Mouse (Mus musculus) CH12.LX (cell line): ENCODE measurements around the gene Gm6993. TPM values are rescaled to one million over a fixed set of nuclear protein-coding genes. Genes with fewer than 3 reads are reported as not detected.

Experiments
- DNase-seq: peaks from one replicate; pipeline ENCODE4 v3.0.0-alpha.2; 2013; ENCODE audit errors: extremely low read depth
- H3K27ac ChIP-seq: 2 replicates; pipeline ENCODE4 v1.5.1; 2012; ENCODE audit warnings: low read depth, mild to moderate bottlenecking, control low read depth, moderate library complexity; ENCODE audit not compliant: insufficient read depth
- H3K27me3 ChIP-seq: replicated peaks from 2 replicates; pipeline ENCODE3; 2012; ENCODE audit warnings: inconsistent platforms
- H3K36me3 ChIP-seq, 2 experiments: replicated peaks in 1 of 2; 2 replicates each; pipeline versions ENCODE3 to v1.6.1; 2012; ENCODE audit warnings: inconsistent platforms in 1 of 2, low read length in 1 of 2, mild to moderate bottlenecking in 1 of 2, mixed read lengths in 1 of 2, moderate library complexity in 1 of 2; ENCODE audit not compliant: control insufficient read depth in 1 of 2, insufficient read depth in 1 of 2
- H3K4me1 ChIP-seq, 2 experiments: 2 replicates each; pipeline ENCODE4 v1.6.1; 2012; ENCODE audit warnings: inconsistent platforms in 1 of 2, moderate library complexity in 1 of 2; ENCODE audit not compliant: insufficient read depth in 2 of 2, control insufficient read depth in 1 of 2
- H3K4me2 ChIP-seq: 2 replicates; pipeline ENCODE4 v1.6.1; 2012; ENCODE audit warnings: low read depth, mild to moderate bottlenecking, control low read depth; ENCODE audit not compliant: poor library complexity, insufficient read depth, severe bottlenecking
- H3K4me3 ChIP-seq, 3 experiments: fragments of 150-350 bp in 1 of 3; sonication (generic) in 1 of 3; replicated peaks in 1 of 3; 2 replicates each; pipeline versions ENCODE3 to v1.5.1; 2011 to 2012; ENCODE audit warnings: low read depth in 2 of 3, low read length in 2 of 3, mild to moderate bottlenecking in 2 of 3, moderate library complexity in 2 of 3, control low read depth in 1 of 3, improper control_type of control experiment in 1 of 3, inconsistent platforms in 1 of 3, mixed read lengths in 1 of 3; ENCODE audit not compliant: poor library complexity in 1 of 3
- H3K79me2 ChIP-seq: replicated peaks from 2 replicates; pipeline ENCODE4 v1.6.1; 2012; ENCODE audit warnings: mild to moderate bottlenecking, moderate library complexity; ENCODE audit not compliant: control insufficient read depth, poor library complexity, insufficient read depth, severe bottlenecking; ENCODE audit errors: extremely low read depth
- H3K9ac ChIP-seq: 2 replicates; pipeline ENCODE4 v1.6.1; 2012; ENCODE audit warnings: low read depth, mild to moderate bottlenecking, control low read depth, moderate library complexity; ENCODE audit not compliant: insufficient read depth
- H3K9me3 ChIP-seq: replicated peaks from 2 replicates; pipeline ENCODE3; 2012; ENCODE audit warnings: low read length, inconsistent platforms, mixed read lengths
- CHD1 ChIP-seq: IDR thresholded peaks from 2 replicates; pipeline ENCODE4 v1.6.1; 2012; ENCODE audit warnings: low read depth, low read length, improper control_type of control experiment, inconsistent platforms
- CHD2 ChIP-seq: IDR thresholded peaks from 2 replicates; pipeline ENCODE4 v1.6.1; 2011; ENCODE audit warnings: low read length, improper control_type of control experiment
- E2F4 ChIP-seq: IDR thresholded peaks from 2 replicates; pipeline ENCODE4 v1.6.1; 2011; ENCODE audit warnings: low read depth, low read length, improper control_type of control experiment; ENCODE audit not compliant: insufficient replicate concordance
- EP300 ChIP-seq: IDR thresholded peaks from 2 replicates; pipeline ENCODE4 v1.6.1; 2011; ENCODE audit warnings: low read length, improper control_type of control experiment
- IRF4 ChIP-seq: IDR thresholded peaks from 2 replicates; pipeline ENCODE4 v1.6.1; 2014; ENCODE audit warnings: low read depth, mild to moderate bottlenecking, inconsistent platforms, low read length, improper control_type of control experiment
- JUND ChIP-seq: conservative IDR thresholded peaks from 2 replicates; pipeline ENCODE4 v1.6.1; 2011; ENCODE audit warnings: low read depth, low read length, improper control_type of control experiment
- KAT2A ChIP-seq: IDR thresholded peaks from 2 replicates; pipeline ENCODE4 v1.6.1; 2012; ENCODE audit warnings: low read length, improper control_type of control experiment, inconsistent platforms; ENCODE audit not compliant: insufficient replicate concordance
- MAFK ChIP-seq: IDR thresholded peaks from 2 replicates; pipeline ENCODE4 v1.6.1; 2011; ENCODE audit warnings: low read length, improper control_type of control experiment; ENCODE audit not compliant: insufficient replicate concordance
- MXI1 ChIP-seq: IDR thresholded peaks from 2 replicates; pipeline ENCODE4 v1.6.1; 2011; ENCODE audit warnings: mild to moderate bottlenecking, low read depth, low read length, improper control_type of control experiment
- POLR2A ChIP-seq: IDR thresholded peaks from 2 replicates; pipeline ENCODE4 v1.6.1; 2011; ENCODE audit warnings: low read depth, mild to moderate bottlenecking, improper control_type of control experiment, low read length
- POLR2AphosphoS2 ChIP-seq: IDR thresholded peaks from 2 replicates; pipeline ENCODE4 v1.6.1; 2011; ENCODE audit warnings: low read depth, low read length, improper control_type of control experiment
- RAD21 ChIP-seq: IDR thresholded peaks from 2 replicates; pipeline ENCODE4 v1.6.1; 2011; ENCODE audit warnings: low read depth, mild to moderate bottlenecking, low read length, improper control_type of control experiment, moderate library complexity
- SIN3A ChIP-seq: IDR thresholded peaks from 2 replicates; pipeline ENCODE4 v1.6.1; 2012; ENCODE audit warnings: low read length, improper control_type of control experiment, inconsistent platforms
- SMC3 ChIP-seq: IDR thresholded peaks from 2 replicates; pipeline ENCODE4 v1.6.1; 2011; ENCODE audit warnings: low read depth, low read length, improper control_type of control experiment
- TBP ChIP-seq: conservative IDR thresholded peaks from 2 replicates; pipeline ENCODE4 v1.6.1; 2011; ENCODE audit warnings: low read depth, low read length, improper control_type of control experiment
- UBTF ChIP-seq: IDR thresholded peaks from 2 replicates; pipeline ENCODE4 v1.6.1; 2012; ENCODE audit warnings: low read depth, mild to moderate bottlenecking, inconsistent platforms, low read length, improper control_type of control experiment, moderate library complexity
- USF2 ChIP-seq: conservative IDR thresholded peaks from 2 replicates; pipeline ENCODE4 v1.6.1; 2011; ENCODE audit warnings: low read depth, low read length, improper control_type of control experiment
- ZC3H11A ChIP-seq: IDR thresholded peaks from 2 replicates; pipeline ENCODE4 v1.6.1; 2012; ENCODE audit warnings: low read depth, mild to moderate bottlenecking, inconsistent platforms, low read length, improper control_type of control experiment
- ZKSCAN1 ChIP-seq: IDR thresholded peaks from 2 replicates; pipeline ENCODE4 v1.6.1; 2012; ENCODE audit warnings: low read depth, inconsistent platforms, low read length, improper control_type of control experiment, borderline replicate concordance
- ZMIZ1 ChIP-seq: IDR thresholded peaks from 2 replicates; pipeline ENCODE4 v1.6.1; 2012; ENCODE audit warnings: low read depth, mild to moderate bottlenecking, inconsistent platforms, low read length, improper control_type of control experiment
- ZNF384 ChIP-seq: IDR thresholded peaks from 2 replicates; pipeline ENCODE4 v1.6.1; 2012; ENCODE audit warnings: low read depth, low read length, improper control_type of control experiment, inconsistent platforms
- dilution Hi-C: fragments of 300-500 bp; cut with MboI; formaldehyde crosslinking; loops from 2 replicates; pipeline ENCODE4 v1.14.3; 2020; ENCODE audit warnings: low sequenced_read_pairs; ENCODE audit not compliant: extremely low pct_unique_long_range_greater_than_20kb, extremely low pct_ligation_motif_present
- in situ Hi-C: fragments of 300-500 bp; cut with MboI; formaldehyde crosslinking; loops from 3 replicates; pipeline ENCODE4 v1.14.3; 2019; ENCODE audit warnings: low sequenced_read_pairs, low pct_ligation_motif_present, low pct_unique_long_range_greater_than_20kb, mixed read lengths
- polyA plus RNA-seq: library from polyadenylated mRNA; unstranded; fragments of >175 nt; gene quantifications from 2 replicates; pipeline ENCODE4 v1.2.1, GENCODE M21; 2012; ENCODE audit warnings: low read depth; ENCODE audit not compliant: insufficient read length
- total RNA-seq, 2 experiments: library from RNA; depleted of rRNA; stranded (reverse); fragments of 300-350 nt in 1 of 2; fragments of >200 nt in 1 of 2; gene quantifications; 2 replicates each; pipeline ENCODE4 v1.2.3; 2012 to 2014

Gene Gm6993
- total and polyA plus RNA-seq, 3 experiments: not detected

- TF ChIP-seq SIN3A (no peak), MAFK (no peak), IRF4 (no peak), MXI1 (no peak), USF2 (no peak), CHD2 (no peak), ZNF384 (no peak), E2F4 (no peak), EP300 (no peak), JUND (no peak), ZKSCAN1 (no peak), SMC3 (no peak), RAD21 (no peak), TBP (no peak), ZMIZ1 (no peak), POLR2AphosphoS2 (no peak), UBTF (no peak)
- Histone ChIP-seq H3K9ac (no peak overlapping the region), H3K4me3 (no peak overlapping the region), H3K9me3 (no peaks in the 10 kb centered on the region), H3K79me2 (no peaks in the 10 kb centered on the region), H3K4me1 (0 out of 4 replicates have a peak, but pooled peaks cover 0 to 3% of the 10 kb centered on the region in 2 experiments), H3K27ac (no peak overlapping the region), H3K4me2 (no peak overlapping the region), H3K27me3 (no peaks in the 10 kb centered on the region), H3K36me3 (no peaks in the 10 kb centered on the region)
- in situ Hi-C loops: no loop called here
- DNase-seq: no peak
- dilution Hi-C loops: no loop called here
Observed at GRCm38 (mm10) chr12:31222282-31222681, 18.3 kb upstream of the Gm6993 start.

- H3K4me3 ChIP-seq: no peak overlapping the region
- H3K27me3 ChIP-seq: no peaks in the 10 kb centered on the region
- no peaks in the 10 kb centered on the region for H3K79me2 ChIP-seq
- no peak overlapping the region for H3K4me2 ChIP-seq
- in situ Hi-C loops (no loop called here), dilution Hi-C loops (no loop called here)
- 0 out of 4 replicates have a peak, but pooled peaks cover 0 to 2% of the 10 kb centered on the region in 2 experiments for H3K4me1 ChIP-seq
- TF ChIP-seq ZKSCAN1 (no peak), IRF4 (no peak), CHD1 (no peak), SIN3A (no peak), RAD21 (no peak), KAT2A (no peak), ZC3H11A (no peak), POLR2A (no peak)
- H3K27ac ChIP-seq: no peak overlapping the region
- no peaks in the 10 kb centered on the region for H3K36me3 ChIP-seq
- no peak overlapping the region for H3K9ac ChIP-seq
- H3K9me3 ChIP-seq: no peaks in the 10 kb centered on the region
- DNase-seq: no peak
Observed at GRCm38 (mm10) chr12:31222741-31223140, 17.8 kb upstream of the Gm6993 start.
